Mouse (Mus musculus): ENCODE data around the gene Gm49403. TPM values are rescaled to one million over a fixed set of nuclear protein-coding genes. Genes with fewer than 3 reads are reported as not detected.

Gm49403 gene
- total RNA-seq, 2 experiments from 2014 or later = not detected

GRCm38 (mm10) chr19:8898576-8898975 lies 14.8 kb downstream of the Gm49403 start:
- intact Hi-C loops (cut with DNase I) = loop anchor here (2.0 kb wide), 1 partner anchor 22 kb away; the partner anchor contains the start of gene B3gat3
- no peak for DNase-seq

GRCm38 (mm10) chr19:8899079-8899478 lies 15.3 kb downstream of the Gm49403 start:
- no peak for DNase-seq
- intact Hi-C loops (cut with DNase I) = loop anchor here (2.0 kb wide), 1 partner anchor 22 kb away; the partner anchor contains the start of gene B3gat3

- DNase-seq = no peak
- intact Hi-C loops (cut with DNase I) = no loop called here
These were observed 19.7 kb downstream of the Gm49403 start for GRCm38 (mm10) chr19:8903412-8903811.

- intact Hi-C loops (cut with DNase I) = no loop called here
- DNase-seq = no peak
These were observed 24.8 kb downstream of the Gm49403 start for GRCm38 (mm10) chr19:8908531-8908930.

- intact Hi-C loops (cut with DNase I) = loop anchor here (5.0 kb wide), 1 partner anchor 85 kb away; the partner anchor contains the start of gene AC129217.1
- no peak for DNase-seq
These were observed 28.1 kb downstream of the Gm49403 start for GRCm38 (mm10) chr19:8911810-8912209.

GRCm38 (mm10) chr19:8914212-8914611 lies 30.5 kb downstream of the Gm49403 start:
- intact Hi-C loops (cut with DNase I) = loop anchor here (5.0 kb wide), 1 partner anchor 87 kb away; the partner anchor contains the start of gene AC129217.1
- DNase-seq = no peak

GRCm38 (mm10) chr19:8919000-8919399 lies 35.3 kb downstream of the Gm49403 start:
- intact Hi-C loops (cut with DNase I) = no loop called here
- DNase-seq = no peak

- intact Hi-C loops (cut with DNase I) = loop anchor here (2.0 kb wide), 1 partner anchor 21 kb away; the partner anchor contains the start of gene Ganab
- DNase-seq = no peak
These were observed 35.9 kb downstream of the Gm49403 start for GRCm38 (mm10) chr19:8919684-8920072.

- intact Hi-C loops (cut with DNase I) = loop anchor here (2.0 kb wide), 1 partner anchor 21 kb away; the partner anchor contains the start of gene Ganab
- peak; percentile 95 to 97 for DNase-seq
These were observed 36.5 kb downstream of the Gm49403 start, which contains the start of gene B3gat3 for GRCm38 (mm10) chr19:8920073-8920736. TSS of gene B3gat3 (plus strand) at chr19:8920374.

- intact Hi-C loops (cut with DNase I) = loop anchor here (2.0 kb wide), 1 partner anchor 22 kb away; the partner anchor contains the start of gene Ganab
- DNase-seq = no peak
These were observed 37.1 kb downstream of the Gm49403 start for GRCm38 (mm10) chr19:8920836-8921291.

GRCm38 (mm10) chr19:8921741-8922140 lies 38.0 kb downstream of the Gm49403 start:
- intact Hi-C loops (cut with DNase I) = loop anchor here (2.0 kb wide), 1 partner anchor 23 kb away; the partner anchor contains the start of gene Ganab
- DNase-seq = no peak

- DNase-seq = no peak
- intact Hi-C loops (cut with DNase I) = no loop called here
These were observed 43.0 kb downstream of the Gm49403 start for GRCm38 (mm10) chr19:8926766-8927165.

- intact Hi-C loops (cut with DNase I) = no loop called here
These were observed 44.3 kb downstream of the Gm49403 start for GRCm38 (mm10) chr19:8927891-8928525.

GRCm38 (mm10) chr19:8928689-8929223 lies 45.0 kb downstream of the Gm49403 start:
- intact Hi-C loops (cut with DNase I) = no loop called here
- DNase-seq = no peak

More at GRCm38 (mm10) chr19:8927891-8928525, 44.3 kb downstream of the Gm49403 start:
- no peak for DNase-seq

- DNase-seq = peak; percentile 91 to 94
- intact Hi-C loops (cut with DNase I) = no loop called here
These were observed 45.7 kb downstream of the Gm49403 start, which contains the start of the genes Rom1 and Eml3 for GRCm38 (mm10) chr19:8929224-8930088. TSS of gene Rom1 (minus strand) at chr19:8929356. TSS of gene Eml3 (plus strand) at chr19:8929552.

- intact Hi-C loops (cut with DNase I) = no loop called here
These were observed 46.4 kb downstream of the Gm49403 start for GRCm38 (mm10) chr19:8930117-8930516.

GRCm38 (mm10) chr19:8930771-8931170 lies 47.0 kb downstream of the Gm49403 start:
- DNase-seq = no peak
- intact Hi-C loops (cut with DNase I) = no loop called here

More at GRCm38 (mm10) chr19:8930117-8930516, 46.4 kb downstream of the Gm49403 start:
- DNase-seq = no peak

GRCm38 (mm10) chr19:8936736-8937135 lies 53.0 kb downstream of the Gm49403 start:
- no peak for DNase-seq
- intact Hi-C loops (cut with DNase I) = no loop called here
